Comparison of ENCODE assay signal across 14 mouse cellular contexts in genomic region chr11:116806136-116807071, GRCm38 (mm10). TPM values are rescaled to one million over a fixed set of nuclear protein-coding genes. Genes with fewer than 3 reads are reported as not detected.
A peak's percentile ranks its signal among the peaks of the same experiment; 100 is the strongest.
DNase-seq lines count a peak whose midpoint lies in the region; ATAC-seq lines count a peak whose summit lies in the region.
"Had no signal": no experiment of that assay in that cellular context is flagged by ENCODE, and none has a peak within 500 bp of the region (broad histone marks: within the 10 kb centered on the region; RNA-seq: fewer than 3 reads in every experiment).

No protein-coding gene starts in this region.

- no peaks in the 10 kb centered on the region for H3K36me3 ChIP-seq in embryonic facial prominence, embryonic 13.5 days
- H3K36me3 ChIP-seq in embryonic facial prominence, embryonic 10.5 days (replicated peaks), result no peaks in the 10 kb centered on the region
- no peaks in the 10 kb centered on the region for H3K36me3 ChIP-seq in kidney, embryonic 15.5 days
- H3K36me3 ChIP-seq in heart, embryonic 15.5 days, result no peaks in the 10 kb centered on the region
- H3K36me3 ChIP-seq: midbrain, embryonic 13.5 days had no signal

- 0 out of 2 replicates have a peak overlapping the region, but pooled peaks have one; percentile 33 for H3K27ac ChIP-seq in embryonic facial prominence, embryonic 13.5 days
- no peak overlapping the region; the same call in 1 of the 2 replicates for H3K27ac ChIP-seq in embryonic facial prominence, embryonic 10.5 days (replicated peaks)
- H3K27ac ChIP-seq in kidney, embryonic 15.5 days, result peak overlapping the region; percentile 74
- H3K27ac ChIP-seq in heart, embryonic 15.5 days, result peak overlapping the region; percentile 67
- H3K27ac ChIP-seq: midbrain, embryonic 13.5 days had no signal

- H3K4me1 ChIP-seq in embryonic facial prominence, embryonic 13.5 days, result peaks cover 20% of the 10 kb centered on the region
- peaks cover 31% of the 10 kb centered on the region for H3K4me1 ChIP-seq in embryonic facial prominence, embryonic 10.5 days
- peaks cover 22% of the 10 kb centered on the region for H3K4me1 ChIP-seq in kidney, embryonic 15.5 days
- peaks cover 21% of the 10 kb centered on the region for H3K4me1 ChIP-seq in heart, embryonic 15.5 days (replicated peaks)

- H3K27me3 ChIP-seq in embryonic facial prominence, embryonic 13.5 days, result peaks cover 15% of the 10 kb centered on the region; the same call in 1 of the 2 replicates
- H3K27me3 ChIP-seq in embryonic facial prominence, embryonic 10.5 days (replicated peaks; ENCODE audit: low read depth, poor library complexity, severe bottlenecking), result peaks cover 18% of the 10 kb centered on the region; the same call in 1 of the 2 replicates
- peaks cover 4% of the 10 kb centered on the region; the same call in 1 of the 2 replicates for H3K27me3 ChIP-seq in kidney, embryonic 15.5 days
- H3K27me3 ChIP-seq in heart, embryonic 15.5 days, result no peaks in the 10 kb centered on the region
- H3K27me3 ChIP-seq: midbrain, embryonic 13.5 days had no signal

- H3K9ac ChIP-seq in embryonic facial prominence, embryonic 13.5 days, result 0 out of 2 replicates have a peak overlapping the region, but pooled peaks have one; percentile 40
- H3K9ac ChIP-seq in kidney, embryonic 15.5 days, result no peak overlapping the region
- 0 out of 2 replicates have a peak overlapping the region, but pooled peaks have one; percentile 15 for H3K9ac ChIP-seq in heart, embryonic 15.5 days
- H3K9ac ChIP-seq: midbrain, embryonic 13.5 days had no signal

- no peaks in the 10 kb centered on the region for H3K9me3 ChIP-seq in embryonic facial prominence, embryonic 13.5 days
- H3K9me3 ChIP-seq in embryonic facial prominence, embryonic 10.5 days, result no peaks in the 10 kb centered on the region
- H3K9me3 ChIP-seq in kidney, embryonic 15.5 days (replicated peaks), result no peaks in the 10 kb centered on the region
- no peaks in the 10 kb centered on the region for H3K9me3 ChIP-seq in heart, embryonic 15.5 days (replicated peaks)
- H3K9me3 ChIP-seq: midbrain, embryonic 13.5 days had no signal

- H3K4me3 ChIP-seq in embryonic facial prominence, embryonic 13.5 days, result no peak overlapping the region
- no peak overlapping the region for H3K4me3 ChIP-seq in embryonic facial prominence, embryonic 10.5 days
- no peak overlapping the region for H3K4me3 ChIP-seq in kidney, embryonic 15.5 days (replicated peaks)
- H3K4me3 ChIP-seq in heart, embryonic 15.5 days, result no peak overlapping the region
- H3K4me3 ChIP-seq: midbrain, embryonic 13.5 days had no signal

- WGBS in embryonic facial prominence, embryonic 13.5 days, result 74% methylated on average over 15 of the region's 15 CpGs
- 85% methylated on average over 15 of the region's 15 CpGs for WGBS in embryonic facial prominence, embryonic 10.5 days
- WGBS in kidney, embryonic 15.5 days, result 64% methylated on average over 15 of the region's 15 CpGs
- WGBS in heart, embryonic 15.5 days, result 59% methylated on average over 15 of the region's 15 CpGs

- no peak overlapping the region for H3K4me2 ChIP-seq in embryonic facial prominence, embryonic 13.5 days
- no peak overlapping the region for H3K4me2 ChIP-seq in kidney, embryonic 15.5 days
- H3K4me2 ChIP-seq in heart, embryonic 15.5 days, result no peak overlapping the region
- H3K4me2 ChIP-seq: midbrain, embryonic 13.5 days had no signal

- ATAC-seq in embryonic facial prominence, embryonic 13.5 days (ENCODE audit: insufficient number of reproducible peaks, insufficient read depth, low FRiP score, low TSS enrichment, low read depth), result no peak
- ATAC-seq in kidney, embryonic 15.5 days (replicated peaks; ENCODE audit: low FRiP score), result no peak
- ATAC-seq in heart, embryonic 15.5 days (replicated peaks; ENCODE audit: insufficient number of reproducible peaks, insufficient read depth, low FRiP score, low read depth), result no peak
- ATAC-seq: inflammation-experienced regulatory T-cells, adult 6 months; midbrain, embryonic 13.5 days had no signal

- DNase-seq in embryonic facial prominence, embryonic 10.5 days (ENCODE audit: low spot score), result no peak
- DNase-seq in kidney, adult 8-10 months, result no peak
- peak; percentile 47 for DNase-seq in MN1 (ENCODE audit: low spot score)
- DNase-seq in right cerebral cortex, postnatal 14 days, result no peak
- no peak for DNase-seq in thymus, postnatal 36 days
- DNase-seq: adrenal gland, postnatal 25 days; cerebellum, adult 8-10 months; lung, postnatal 10 days had no signal

RNA-seq across cellular contexts. Expression of gene Mxra7, which starts 21.4 kb away (rescaled TPM):
- polyA plus RNA-seq in embryonic facial prominence, embryonic 13.5 days (2015; fragmentation: Nextera tagmentation; extraction: Ambion mirVana), result 19.6 and 19.7 TPM in 2 replicates
- 18.1 and 23.2 TPM in 2 replicates for polyA plus RNA-seq in embryonic facial prominence, embryonic 10.5 days (2016; fragmentation: Nextera tagmentation; extraction: Ambion mirVana)
- 16.7 and 20.8 TPM in 2 replicates for polyA plus RNA-seq in kidney, embryonic 15.5 days (2015; fragmentation: Nextera tagmentation; extraction: Ambion mirVana)
- 18.8 and 19.8 TPM in 2 replicates for polyA plus RNA-seq in heart, embryonic 15.5 days (2015; fragmentation: Nextera tagmentation; extraction: Ambion mirVana)
- polyA plus RNA-seq: inflammation-experienced regulatory T-cells, adult 6 months had no signal

RNA-seq across cellular contexts. Expression of gene St6galnac1, which starts 31.1 kb away (rescaled TPM):
- polyA plus RNA-seq in embryonic facial prominence, embryonic 13.5 days (2015; fragmentation: Nextera tagmentation; extraction: Ambion mirVana), result not detected in 2 replicates
- not detected in 2 replicates for polyA plus RNA-seq in embryonic facial prominence, embryonic 10.5 days (2016; fragmentation: Nextera tagmentation; extraction: Ambion mirVana)
- polyA plus RNA-seq in kidney, embryonic 15.5 days (2015; fragmentation: Nextera tagmentation; extraction: Ambion mirVana), result not detected in 2 replicates
- not detected in 2 replicates for polyA plus RNA-seq in heart, embryonic 15.5 days (2015; fragmentation: Nextera tagmentation; extraction: Ambion mirVana)
- polyA plus RNA-seq: limb, embryonic 14.5 days; midbrain, embryonic 13.5 days had no signal

RNA-seq across cellular contexts. Expression of gene Mettl23, which starts 36.7 kb away (rescaled TPM):
- 78.6 and 84.4 TPM in 2 replicates for polyA plus RNA-seq in embryonic facial prominence, embryonic 13.5 days (2015; fragmentation: Nextera tagmentation; extraction: Ambion mirVana)
- 56.9 and 58.1 TPM in 2 replicates for polyA plus RNA-seq in embryonic facial prominence, embryonic 10.5 days (2016; fragmentation: Nextera tagmentation; extraction: Ambion mirVana)
- 51.5 and 60.6 TPM in 2 replicates for polyA plus RNA-seq in kidney, embryonic 15.5 days (2015; fragmentation: Nextera tagmentation; extraction: Ambion mirVana)
- polyA plus RNA-seq in heart, embryonic 15.5 days (2015; fragmentation: Nextera tagmentation; extraction: Ambion mirVana), result 63.0 and 63.4 TPM in 2 replicates

RNA-seq across cellular contexts. Expression of gene Jmjd6, which starts 36.8 kb away (rescaled TPM):
- polyA plus RNA-seq in embryonic facial prominence, embryonic 13.5 days (2015; fragmentation: Nextera tagmentation; extraction: Ambion mirVana), result 73.4 and 77.7 TPM in 2 replicates
- 88.3 and 97.5 TPM in 2 replicates for polyA plus RNA-seq in embryonic facial prominence, embryonic 10.5 days (2016; fragmentation: Nextera tagmentation; extraction: Ambion mirVana)
- polyA plus RNA-seq in kidney, embryonic 15.5 days (2015; fragmentation: Nextera tagmentation; extraction: Ambion mirVana), result 72.6 and 75.5 TPM in 2 replicates
- 66.5 and 67.4 TPM in 2 replicates for polyA plus RNA-seq in heart, embryonic 15.5 days (2015; fragmentation: Nextera tagmentation; extraction: Ambion mirVana)

RNA-seq across cellular contexts. Expression of gene Mfsd11, which starts 45.8 kb away (rescaled TPM):
- 42.6 and 45.6 TPM in 2 replicates for polyA plus RNA-seq in embryonic facial prominence, embryonic 13.5 days (2015; fragmentation: Nextera tagmentation; extraction: Ambion mirVana)
- 23.8 and 26.8 TPM in 2 replicates for polyA plus RNA-seq in embryonic facial prominence, embryonic 10.5 days (2016; fragmentation: Nextera tagmentation; extraction: Ambion mirVana)
- polyA plus RNA-seq in kidney, embryonic 15.5 days (2015; fragmentation: Nextera tagmentation; extraction: Ambion mirVana), result 37.9 and 39.6 TPM in 2 replicates
- polyA plus RNA-seq in heart, embryonic 15.5 days (2015; fragmentation: Nextera tagmentation; extraction: Ambion mirVana), result 31.8 and 38.6 TPM in 2 replicates
